Mouse (Mus musculus) monocyte, adult 5-6 weeks (primary cell): ENCODE data around the gene BC030870. TPM values are rescaled to one million over a fixed set of nuclear protein-coding genes. Genes with fewer than 3 reads are reported as not detected.

Source experiments
- total RNA-seq: library from RNA; stranded (forward); fragments of 200-1000, 200-491, 200-594 nt; gene quantifications from 3 replicates; pipeline ENCODE4 v1.2.3, GENCODE M21; 2017

The BC030870 gene
- total RNA-seq, 1 experiment from 2014 or later, result not detected

Other genes with a start within 250 kb of the BC030870 start
- gene Tmem192, start 182.4 kb downstream of the BC030870 start, total RNA-seq, result 21.7 to 28.7 TPM (median 26.3 TPM) in 3 replicates
- not detected in 3 replicates for gene Trim75, start 141.7 kb downstream of the BC030870 start, total RNA-seq
- gene Trim61, start 111.0 kb downstream of the BC030870 start, total RNA-seq, result not detected in 3 replicates
- not detected in 3 replicates for gene Trim60, start 111.0 kb downstream of the BC030870 start, total RNA-seq
- not detected in 3 replicates for gene Apela, start 92.2 kb downstream of the BC030870 start, total RNA-seq
- gene Gm10663, start 54.5 kb downstream of the BC030870 start, total RNA-seq, result not detected in 3 replicates